Mouse (Mus musculus) right cerebral cortex, postnatal 4 days (tissue): ENCODE results near the gene Hdac9.

Experiments
- DNase-seq: peaks from one replicate; pipeline ENCODE4 v3.0.0-alpha.2; 2022

The Hdac9 gene

GRCm38 (mm10) chr12:34327111-34327510 is 589.8 kb downstream of the Hdac9 start:
- DNase-seq, result no peak

DNA sequence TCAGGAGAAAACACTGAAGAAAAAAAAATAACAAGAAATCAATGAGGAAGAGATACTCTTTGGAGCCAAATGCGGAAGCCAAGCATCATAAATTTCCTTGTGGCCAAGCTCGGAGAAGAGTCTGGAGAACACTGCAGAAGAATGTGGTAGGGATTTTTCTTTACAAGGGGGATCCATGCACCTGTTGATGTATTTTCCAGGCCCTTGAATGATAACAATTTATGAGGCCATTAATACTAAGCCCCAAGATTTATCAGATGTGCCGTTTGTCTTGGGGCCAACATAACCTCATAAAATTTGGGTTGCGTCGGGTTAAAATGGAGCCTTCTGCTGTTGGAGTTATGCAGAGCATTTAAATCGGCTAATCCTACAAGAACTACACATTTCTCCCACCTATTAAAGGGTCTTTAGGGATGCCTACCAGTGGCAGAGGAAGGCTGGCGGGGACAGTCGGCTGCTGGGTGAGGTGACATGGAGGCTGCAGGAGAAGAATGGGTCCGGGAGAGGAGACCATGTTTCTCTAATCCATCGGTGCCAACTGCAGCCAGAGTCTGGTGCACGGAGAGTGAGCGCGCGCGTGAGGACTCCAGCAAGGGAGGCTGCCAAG is 604.7 kb downstream of the Hdac9 start:
- no peak for DNase-seq

GRCm38 (mm10) chr12:34305453-34305852 is 611.4 kb downstream of the Hdac9 start:
- no peak for DNase-seq

DNA sequence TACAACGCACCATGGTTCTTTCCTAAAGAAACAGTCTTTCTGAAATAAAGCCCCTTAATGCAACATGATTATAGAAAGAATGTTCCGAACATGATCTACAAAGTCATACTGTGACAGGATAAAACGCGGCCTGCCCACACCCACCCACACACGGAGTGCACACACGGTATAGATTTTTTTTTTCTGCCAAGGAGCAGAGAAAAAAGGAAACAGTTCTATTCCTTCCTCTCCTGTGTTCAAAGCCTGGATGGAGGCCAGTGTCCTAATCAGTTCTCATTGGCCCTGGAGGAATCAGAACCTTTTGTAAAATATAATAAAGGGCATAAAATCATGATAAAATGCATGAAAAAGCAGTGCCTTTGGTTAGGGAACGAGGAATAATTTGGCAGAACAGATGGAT is 624.5 kb downstream of the Hdac9 start:
- no peak for DNase-seq

GRCm38 (mm10) chr12:34287218-34287617 is 629.7 kb downstream of the Hdac9 start:
- DNase-seq, result no peak

- no peak for DNase-seq
These were observed 632.0 kb downstream of the Hdac9 start for GRCm38 (mm10) chr12:34284888-34285287.

GRCm38 (mm10) chr12:34284396-34284795 is 632.5 kb downstream of the Hdac9 start:
- DNase-seq, result no peak

GRCm38 (mm10) chr12:34278822-34279221 is 638.1 kb downstream of the Hdac9 start:
- no peak for DNase-seq

DNA sequence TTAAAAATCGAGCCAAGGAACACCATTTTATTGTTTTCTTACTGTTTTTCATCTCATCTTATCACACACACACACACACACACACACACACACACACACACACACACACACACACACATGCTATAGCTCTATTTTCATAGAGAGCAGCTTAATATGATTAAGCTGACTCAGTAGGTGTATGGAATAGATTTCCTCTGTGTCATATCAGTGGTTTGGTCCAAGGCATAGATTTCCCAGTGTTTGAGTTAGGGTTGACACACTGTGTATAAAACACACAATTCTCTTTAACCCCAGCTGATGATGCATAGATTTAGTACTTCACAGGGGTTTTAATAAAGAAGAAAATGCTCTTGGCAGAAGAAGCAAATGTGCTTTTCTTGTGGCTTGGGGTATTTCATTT is 643.1 kb downstream of the Hdac9 start:
- DNase-seq, result no peak

DNA sequence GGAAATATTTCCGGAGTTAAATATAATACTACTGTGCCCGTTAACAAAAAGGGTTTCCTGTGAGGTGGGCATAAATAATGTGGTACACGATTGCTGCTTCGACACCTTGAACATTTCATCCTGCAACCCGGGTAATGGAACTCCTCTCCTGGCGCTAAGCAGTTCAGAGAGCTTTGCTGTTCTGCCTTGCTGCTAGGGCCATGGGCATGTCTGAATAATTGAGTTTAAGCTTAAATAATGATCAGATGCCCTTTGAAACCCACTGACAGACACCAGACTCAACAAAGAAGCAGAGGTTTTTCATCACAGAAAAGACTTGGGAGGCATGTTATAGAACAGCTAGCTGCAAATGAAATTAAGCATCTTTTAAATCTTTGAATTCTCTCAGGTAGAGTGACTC is 646.8 kb downstream of the Hdac9 start:
- DNase-seq, result no peak

GRCm38 (mm10) chr12:34269472-34270040 is 647.3 kb downstream of the Hdac9 start:
- no peak for DNase-seq

- DNase-seq, result no peak
These were observed 657.2 kb downstream of the Hdac9 start for GRCm38 (mm10) chr12:34259651-34260050.

DNA sequence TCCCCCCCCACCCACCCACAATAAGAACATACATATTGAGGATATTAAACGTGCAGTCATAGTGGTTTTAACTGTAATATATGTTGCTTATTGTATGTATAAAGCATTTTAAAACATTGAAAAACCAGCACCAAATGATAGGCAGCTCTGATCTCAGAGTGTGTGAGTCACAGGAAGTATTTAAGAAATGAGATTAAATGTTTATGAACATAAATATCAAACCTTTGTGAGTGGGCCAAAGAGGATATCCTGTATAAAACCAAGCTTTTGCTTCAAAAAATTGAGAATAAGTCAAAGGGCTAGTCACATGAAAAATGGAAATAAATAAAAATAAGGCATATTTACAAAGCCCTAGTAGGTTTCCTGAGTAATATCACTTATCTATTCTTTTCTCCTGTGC is 667.7 kb downstream of the Hdac9 start:
- no peak for DNase-seq

DNA sequence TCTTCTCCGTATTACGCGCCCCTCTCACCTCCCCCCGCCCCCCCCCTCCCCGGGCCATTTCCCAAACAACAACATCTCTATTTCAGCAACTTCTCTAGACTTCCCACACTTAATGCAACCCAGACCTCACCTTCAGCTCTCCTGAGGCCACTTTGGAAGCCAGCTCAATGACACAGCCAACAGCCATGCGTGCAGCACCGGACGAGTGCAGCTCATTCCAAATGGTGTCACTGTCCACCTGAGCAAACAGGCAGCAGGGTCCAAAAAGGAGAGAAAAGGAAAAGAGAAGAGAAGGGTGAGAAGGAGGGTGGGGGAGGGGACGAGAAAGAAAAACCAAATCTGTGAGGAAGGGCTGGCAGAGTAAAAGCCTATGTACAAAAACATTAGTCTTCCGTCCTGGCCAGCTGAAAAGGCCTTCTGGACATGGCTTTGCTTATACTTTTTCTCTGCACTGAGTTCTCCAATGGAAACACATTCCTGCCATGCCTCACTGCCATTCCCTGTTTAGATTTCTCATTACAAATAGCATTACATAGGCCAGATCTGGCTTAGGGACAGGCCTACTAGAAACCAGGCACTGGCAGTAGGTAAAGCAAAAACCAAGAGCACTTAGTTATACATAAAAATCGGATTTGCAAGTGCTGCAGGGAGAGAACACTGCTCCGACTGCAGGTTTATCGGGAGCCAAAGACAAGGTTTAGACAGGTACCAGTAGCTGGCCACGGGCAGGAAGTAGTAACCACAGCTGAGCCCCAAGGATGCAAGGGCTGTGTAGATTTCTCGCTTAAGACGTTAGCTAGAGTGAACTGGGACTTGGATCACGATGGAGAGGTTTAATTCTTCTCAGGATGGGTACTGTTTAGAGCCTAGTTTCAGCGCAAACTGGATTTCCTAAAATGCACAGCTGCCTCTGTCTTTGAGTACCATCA is 668.4 kb downstream of the Hdac9 start:
- no peak for DNase-seq

DNA sequence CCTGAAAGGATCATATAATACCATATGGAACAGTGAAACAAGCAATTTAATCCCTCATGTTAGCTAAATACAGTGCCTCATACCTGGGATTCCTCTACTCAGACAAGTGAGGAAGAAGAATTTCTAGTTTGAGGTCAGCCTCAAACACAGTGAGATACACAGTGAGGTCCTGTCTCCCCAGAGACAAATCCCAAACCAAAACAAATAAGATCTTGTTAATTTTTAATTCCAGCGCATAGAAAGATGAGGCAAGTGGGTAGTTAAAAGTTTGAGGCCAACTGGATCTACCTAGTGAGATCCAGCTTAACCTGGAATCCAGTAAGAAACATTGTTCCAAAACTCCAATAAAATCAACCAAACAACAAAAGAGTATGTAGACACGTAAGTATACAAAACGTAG is 678.1 kb downstream of the Hdac9 start:
- no peak for DNase-seq

GRCm38 (mm10) chr12:34231621-34232150 is 685.2 kb downstream of the Hdac9 start:
- DNase-seq, result no peak

- DNase-seq, result no peak
These were observed 692.4 kb downstream of the Hdac9 start for GRCm38 (mm10) chr12:34224505-34224904.

DNA sequence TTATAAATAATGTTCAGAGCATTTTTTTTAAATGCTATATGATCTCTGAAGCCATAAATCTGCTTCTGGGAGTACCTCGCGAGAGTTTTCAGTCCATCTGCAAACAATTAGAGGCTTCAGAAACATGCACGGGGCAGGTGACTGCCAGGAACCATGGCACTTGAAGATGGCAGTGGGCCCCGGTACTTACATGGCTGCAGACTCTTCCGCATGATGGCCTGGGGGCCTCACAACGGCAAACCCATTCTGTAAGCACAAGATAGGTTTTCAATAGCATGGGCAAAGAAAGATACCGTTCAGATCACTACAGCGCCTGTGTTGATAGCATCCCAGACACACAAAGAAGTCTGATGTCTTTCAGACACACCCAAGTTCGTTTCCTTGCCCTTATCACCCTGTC is 695.9 kb downstream of the Hdac9 start:
- DNase-seq, result no peak

GRCm38 (mm10) chr12:34220051-34220926 is 696.6 kb downstream of the Hdac9 start:
- no peak for DNase-seq

DNA sequence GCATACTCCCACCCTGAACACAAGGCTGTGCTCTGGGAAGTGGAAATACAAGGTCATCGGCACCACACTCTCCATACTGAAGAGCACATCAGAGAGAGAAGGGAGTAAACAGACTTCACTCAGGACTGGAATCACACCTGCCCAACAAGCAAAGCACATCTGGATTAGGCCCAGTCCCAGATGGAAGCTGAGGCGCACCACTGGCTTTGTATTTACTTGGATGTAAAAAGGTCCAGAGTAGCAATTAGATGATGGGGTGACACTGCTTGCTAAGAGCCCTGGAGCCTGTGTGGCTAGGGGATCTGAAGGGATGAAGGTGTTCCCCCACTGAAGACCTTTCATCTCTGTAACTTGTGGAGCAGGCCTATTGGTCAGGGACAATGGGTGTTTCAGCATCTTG is 698.3 kb downstream of the Hdac9 start:
- DNase-seq, result no peak

- DNase-seq, result no peak
These were observed 701.6 kb downstream of the Hdac9 start for GRCm38 (mm10) chr12:34215023-34216020.
